Mouse (Mus musculus): ENCODE measurements around the gene Pcdh8. TPM values are rescaled to one million over a fixed set of nuclear protein-coding genes. Genes with fewer than 3 reads are reported as not detected.

Gene Pcdh8
- total RNA-seq, 1 experiment from 2014 or later, result not detected

GRCm38 (mm10) chr14:79765196-79765765 lies 5.8 kb downstream of the Pcdh8 start:
- ATAC-seq (ENCODE audit: extremely low read depth, insufficient number of reproducible peaks, low FRiP score, poor library complexity, severe bottlenecking), result no peak

DNA sequence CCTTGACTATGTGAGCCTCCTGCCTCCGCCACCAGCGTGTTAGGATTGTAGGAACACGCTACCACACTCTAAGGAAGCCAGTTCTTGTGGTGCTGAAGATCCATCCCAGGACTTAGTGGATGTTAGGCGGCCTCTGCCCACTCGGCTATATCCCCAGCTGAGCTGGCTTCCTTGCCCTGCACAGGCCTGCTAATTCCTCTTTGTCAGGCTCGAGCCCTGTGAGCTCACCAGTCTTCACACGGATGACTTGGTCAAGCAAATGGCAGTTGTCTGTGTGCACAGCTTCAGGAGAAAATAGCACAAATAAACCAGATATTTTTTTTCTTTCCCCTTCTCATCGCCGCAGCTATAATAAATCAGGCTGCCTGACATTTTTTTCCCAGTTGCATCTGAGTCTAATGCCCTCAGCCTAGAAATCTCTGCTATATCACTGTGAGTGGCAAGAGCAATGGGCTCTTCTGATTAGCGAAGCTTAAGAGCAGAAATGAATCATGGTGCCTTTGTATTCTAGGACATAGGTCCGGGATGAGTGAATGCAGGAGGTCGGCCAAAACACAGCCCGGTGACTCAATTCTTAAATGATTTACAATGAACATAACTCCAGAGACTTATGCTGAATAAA lies 16.4 kb downstream of the Pcdh8 start:
- ATAC-seq (ENCODE audit: extremely low read depth, insufficient number of reproducible peaks, low FRiP score, poor library complexity, severe bottlenecking), result no peak

DNA sequence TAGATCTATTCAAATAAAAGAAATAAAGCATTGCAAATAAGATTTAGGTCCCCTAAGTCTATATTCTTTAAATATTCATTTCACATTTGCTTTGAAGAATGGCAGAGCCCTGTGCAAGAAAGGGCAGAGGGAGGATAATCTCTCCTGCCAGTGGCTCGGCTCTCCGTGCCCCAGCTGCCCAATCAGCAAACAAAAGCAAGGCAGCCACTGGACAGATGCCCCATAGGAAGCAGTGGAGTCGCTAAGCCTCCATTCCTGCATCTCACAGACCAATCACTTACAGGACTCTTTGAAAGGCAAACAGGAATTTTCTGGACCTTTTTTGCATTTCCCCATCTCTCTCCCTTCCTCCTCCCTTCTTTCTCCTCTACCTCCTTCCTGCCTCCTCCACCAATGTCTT lies 17.0 kb downstream of the Pcdh8 start:
- ATAC-seq (ENCODE audit: extremely low read depth, insufficient number of reproducible peaks, low FRiP score, poor library complexity, severe bottlenecking), result no peak

- ATAC-seq (ENCODE audit: extremely low read depth, insufficient number of reproducible peaks, low FRiP score, poor library complexity, severe bottlenecking), result no peak
Observed at GRCm38 (mm10) chr14:79753733-79754132, 17.4 kb downstream of the Pcdh8 start.

DNA sequence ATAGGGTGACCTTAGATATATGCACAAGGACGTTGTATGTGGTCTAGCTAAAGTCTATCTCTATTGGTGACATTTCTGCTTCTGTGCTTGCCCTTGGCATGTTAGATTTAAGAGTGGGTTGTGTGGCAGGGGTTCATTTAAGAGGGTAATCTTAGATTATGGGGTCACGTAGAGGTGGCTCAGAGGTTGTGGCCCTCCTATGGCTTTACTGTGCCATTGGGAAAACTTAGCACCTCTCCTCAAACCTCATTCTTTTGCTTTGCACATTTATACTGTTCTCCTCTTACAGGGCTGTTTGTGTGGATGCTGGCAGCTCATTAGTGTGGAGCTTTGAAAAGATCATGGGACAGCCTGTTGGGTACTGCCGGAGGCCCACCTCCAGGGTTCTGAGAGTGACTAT lies 30.6 kb downstream of the Pcdh8 start:
- no peak for ATAC-seq (ENCODE audit: extremely low read depth, insufficient number of reproducible peaks, low FRiP score, poor library complexity, severe bottlenecking)

DNA sequence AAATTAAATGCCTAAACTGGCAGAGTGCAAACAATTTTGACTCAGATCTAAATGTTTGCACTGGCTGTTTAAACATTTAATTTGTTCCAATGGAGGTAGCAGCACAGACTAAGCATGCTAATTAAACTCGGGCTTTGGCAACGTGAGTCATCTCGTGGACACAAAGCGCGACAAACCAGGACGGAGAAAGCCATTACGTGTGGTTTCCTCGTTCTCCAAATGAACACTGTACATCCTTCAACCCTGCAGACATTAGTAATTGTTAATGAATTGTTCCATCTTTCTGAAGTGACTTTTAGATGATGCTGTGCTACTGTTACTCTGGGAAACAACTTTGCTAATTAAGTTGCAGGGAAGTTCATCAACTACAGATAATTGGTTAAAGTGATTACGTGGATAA lies 32.7 kb downstream of the Pcdh8 start:
- ATAC-seq (ENCODE audit: extremely low read depth, insufficient number of reproducible peaks, low FRiP score, poor library complexity, severe bottlenecking), result no peak

GRCm38 (mm10) chr14:79737642-79738379 lies 33.3 kb downstream of the Pcdh8 start:
- no peak for ATAC-seq (ENCODE audit: extremely low read depth, insufficient number of reproducible peaks, low FRiP score, poor library complexity, severe bottlenecking)

DNA sequence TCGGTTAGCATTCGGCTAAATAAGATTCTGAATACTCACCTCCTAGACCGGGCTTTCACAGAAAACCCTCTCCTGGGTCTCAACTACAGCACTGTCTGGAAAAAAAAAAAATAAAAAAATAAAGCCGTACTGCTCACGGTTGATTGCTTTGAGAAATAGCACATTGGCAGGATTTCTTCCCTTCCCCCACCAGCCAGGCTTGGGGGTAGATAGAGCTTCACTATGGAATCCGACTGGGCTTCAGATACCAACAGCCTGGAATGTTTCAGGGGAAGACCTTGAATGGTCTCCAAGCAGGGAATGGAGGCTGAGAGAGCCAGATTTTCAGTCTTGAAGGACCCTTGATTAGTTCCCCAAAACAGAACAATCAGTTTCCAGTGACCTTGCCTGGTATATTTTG lies 34.3 kb downstream of the Pcdh8 start:
- no peak for ATAC-seq (ENCODE audit: extremely low read depth, insufficient number of reproducible peaks, low FRiP score, poor library complexity, severe bottlenecking)

DNA sequence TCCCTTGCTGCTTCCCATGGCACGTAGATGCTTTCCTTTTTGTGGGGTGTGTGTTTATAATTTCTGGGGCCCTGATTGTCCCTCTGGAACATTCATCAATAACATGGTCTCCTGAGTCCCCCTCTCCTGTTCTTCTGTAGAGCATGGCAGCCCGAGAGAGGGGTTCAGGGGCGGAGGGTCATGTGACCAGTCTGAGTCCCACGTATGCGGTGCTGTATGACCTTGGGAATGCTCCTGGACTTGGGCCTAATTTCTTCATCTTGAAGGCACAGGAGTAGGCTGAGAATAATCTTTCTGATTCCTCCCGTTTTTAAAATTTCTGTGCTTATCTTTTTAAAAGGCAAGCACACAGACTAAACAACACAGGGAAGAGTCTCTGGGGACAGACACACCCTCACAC lies 37.6 kb downstream of the Pcdh8 start:
- no peak for ATAC-seq (ENCODE audit: extremely low read depth, insufficient number of reproducible peaks, low FRiP score, poor library complexity, severe bottlenecking)

DNA sequence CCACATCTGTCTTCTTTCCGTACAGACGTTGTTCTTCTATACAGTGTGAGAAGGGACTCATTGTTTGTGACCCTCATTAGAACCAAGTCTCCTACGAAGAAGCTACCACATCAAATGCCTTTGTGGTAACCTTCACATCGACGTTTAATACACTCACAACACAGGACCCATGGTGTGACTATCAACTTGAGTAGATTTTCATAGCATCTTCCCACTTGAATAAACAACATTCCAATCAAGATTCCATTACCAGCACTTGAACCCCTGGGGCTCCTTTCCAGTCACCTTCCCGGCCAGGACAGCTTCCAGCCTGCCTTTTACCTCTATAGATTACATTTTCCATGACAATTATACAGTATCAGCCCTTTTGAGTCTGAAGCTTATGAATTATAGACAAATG lies 42.3 kb downstream of the Pcdh8 start:
- ATAC-seq (ENCODE audit: extremely low read depth, insufficient number of reproducible peaks, low FRiP score, poor library complexity, severe bottlenecking), result no peak

DNA sequence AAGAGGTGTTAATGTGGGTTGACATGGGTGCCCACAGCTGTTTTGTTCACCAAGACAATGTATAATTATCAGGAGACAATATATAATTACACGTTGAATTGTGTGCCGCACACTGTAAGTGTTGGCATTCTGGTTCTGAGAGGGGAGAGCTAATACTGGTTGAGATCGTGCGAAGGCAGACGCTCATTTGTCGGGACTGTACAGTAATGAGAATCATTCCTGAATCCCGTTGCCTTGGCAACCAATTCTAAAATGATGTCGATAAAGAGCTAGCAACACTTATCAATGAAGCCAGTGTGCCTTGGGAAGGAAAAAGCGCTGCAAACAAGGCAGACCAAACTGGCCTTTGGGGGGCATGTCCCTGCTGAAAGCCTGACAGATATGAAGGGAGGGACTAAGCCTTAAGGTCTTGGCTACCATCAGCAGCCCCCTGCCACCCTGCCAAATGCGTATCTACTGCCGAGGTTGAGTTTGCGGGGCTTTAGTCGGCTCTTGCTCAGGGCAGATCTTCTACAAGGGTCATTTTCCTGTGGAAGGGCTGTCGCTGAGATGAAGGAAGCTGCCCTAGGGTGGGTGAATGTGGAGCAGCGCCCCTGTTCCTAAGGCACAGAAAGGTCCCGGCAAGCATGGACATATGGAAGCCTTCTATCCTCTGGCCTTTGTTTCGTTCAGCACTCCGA lies 47.0 kb downstream of the Pcdh8 start:
- ATAC-seq (ENCODE audit: extremely low read depth, insufficient number of reproducible peaks, low FRiP score, poor library complexity, severe bottlenecking), result no peak

DNA sequence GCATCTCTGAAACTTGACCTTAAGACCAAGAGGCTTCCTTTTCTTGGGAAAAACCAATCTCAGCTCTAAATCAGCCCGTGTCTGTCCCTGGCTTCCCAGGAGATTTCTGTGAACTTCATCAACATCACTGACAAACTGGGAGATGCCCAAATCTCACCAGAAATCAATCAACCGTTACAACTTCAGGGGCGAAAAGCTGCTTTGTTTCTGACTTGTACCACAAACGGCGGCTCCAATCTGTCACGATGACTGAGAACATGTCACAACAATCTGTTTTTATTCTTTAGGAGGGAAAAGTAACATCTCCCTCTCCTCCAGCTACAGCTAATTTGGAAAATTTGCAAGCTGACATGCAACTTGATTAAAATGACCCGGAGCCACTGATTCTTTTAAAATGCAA lies 48.9 kb downstream of the Pcdh8 start:
- no peak for ATAC-seq (ENCODE audit: extremely low read depth, insufficient number of reproducible peaks, low FRiP score, poor library complexity, severe bottlenecking)

Other genes starting within 250 kb of the Pcdh8 start
- 48.2 and 101 TPM in 2 replicates for gene Sugt1, start 183.6 kb downstream of the Pcdh8 start, total RNA-seq (2017)
- gene Cnmd, start 109.1 kb downstream of the Pcdh8 start, total RNA-seq (2017), result not detected in 2 replicates
- gene Olfm4, start 212.8 kb upstream of the Pcdh8 start, total RNA-seq (2017), result 5.2 and 7.1 TPM in 2 replicates